Mouse (Mus musculus) urinary bladder, postnatal 14 days (tissue): ENCODE results near the gene Nadk2.

Experiments
- DNase-seq: peaks from one replicate; pipeline ENCODE4 v3.0.0; 2021; ENCODE audit warnings: low spot score

Gene Nadk2

DNA sequence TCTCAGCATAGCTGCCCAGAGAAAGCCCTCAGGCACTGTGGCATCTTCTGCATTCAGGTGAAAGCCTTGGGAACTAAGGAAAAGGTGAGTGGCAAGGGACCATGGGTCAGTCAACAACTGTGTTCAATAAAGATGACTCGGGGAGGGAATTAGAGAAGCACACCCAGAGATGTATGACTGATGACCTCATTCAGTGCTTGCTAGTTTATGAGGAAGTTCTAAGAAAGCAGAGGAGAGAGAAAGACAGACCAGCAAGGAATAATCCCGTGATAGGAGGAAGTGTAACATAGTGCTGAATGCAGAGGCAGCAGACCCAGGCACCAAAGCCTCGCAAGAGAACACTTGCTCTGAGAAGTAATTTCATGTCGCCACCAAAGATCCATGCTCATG lies 60.4 kb downstream of the Nadk2 start:
- DNase-seq, result no peak

DNA sequence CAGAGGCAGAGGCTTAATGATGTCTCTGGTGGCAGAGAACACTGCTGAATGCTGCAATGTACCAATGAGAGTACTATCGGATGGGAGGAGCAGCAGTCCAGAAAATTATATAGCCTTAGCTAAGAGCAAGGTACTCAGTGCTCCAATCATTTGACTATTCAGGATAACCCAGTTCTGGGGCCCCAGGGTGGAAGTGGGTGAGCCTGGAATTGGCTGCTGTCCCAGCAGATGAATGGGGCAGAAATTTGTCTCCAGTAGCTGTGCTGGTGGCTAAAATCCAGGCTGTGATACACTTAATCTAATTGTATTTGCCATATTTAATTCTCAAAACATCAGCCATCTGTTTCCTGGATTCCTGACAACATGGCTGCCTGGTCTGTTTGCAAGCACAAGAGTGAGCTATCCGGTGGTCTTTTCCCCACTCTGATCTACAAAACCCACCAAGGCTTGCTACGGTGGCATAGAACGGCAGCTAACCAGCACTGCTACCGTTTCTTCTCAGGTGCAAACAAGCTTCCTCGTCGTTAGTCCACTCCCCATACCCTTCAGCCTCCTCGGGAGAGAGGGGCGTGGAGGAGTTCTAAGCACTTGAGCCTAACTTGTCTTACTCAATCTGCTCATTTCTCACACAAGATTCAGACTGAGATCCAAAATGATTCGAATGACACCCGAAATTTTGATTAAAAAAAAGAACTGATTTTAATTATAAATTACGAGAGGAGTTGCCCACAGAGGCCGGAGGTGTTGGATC lies 61.8 kb downstream of the Nadk2 start:
- no peak for DNase-seq

DNA sequence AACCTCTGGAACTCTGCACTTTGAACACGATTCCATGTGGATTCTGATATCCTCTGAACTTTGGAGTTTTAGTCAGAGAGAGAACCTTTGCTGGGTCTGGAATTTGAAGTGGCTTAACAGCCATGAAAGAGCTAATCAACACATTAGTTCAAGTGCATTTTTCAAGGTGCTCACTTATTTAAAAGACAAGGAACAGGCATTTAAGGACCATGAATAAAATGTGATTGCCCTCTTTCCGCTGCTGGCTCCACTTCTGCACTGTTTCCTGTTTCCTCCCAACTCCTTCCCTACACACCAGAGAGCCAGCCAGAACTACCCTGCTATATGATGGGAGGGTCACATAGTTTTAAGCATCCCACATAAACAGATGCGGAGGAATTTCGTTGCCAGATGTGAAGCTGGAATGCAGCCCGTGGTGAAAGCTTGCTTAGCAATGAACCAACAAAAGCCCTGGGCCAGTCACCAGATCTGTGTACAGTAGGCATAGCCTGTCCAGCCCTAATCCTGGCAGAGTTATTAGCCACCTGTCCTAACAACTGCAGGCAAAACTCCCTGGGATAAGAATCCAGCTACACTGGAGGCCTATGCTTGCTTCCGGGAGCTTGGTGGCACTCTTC lies 63.9 kb downstream of the Nadk2 start:
- no peak for DNase-seq

DNA sequence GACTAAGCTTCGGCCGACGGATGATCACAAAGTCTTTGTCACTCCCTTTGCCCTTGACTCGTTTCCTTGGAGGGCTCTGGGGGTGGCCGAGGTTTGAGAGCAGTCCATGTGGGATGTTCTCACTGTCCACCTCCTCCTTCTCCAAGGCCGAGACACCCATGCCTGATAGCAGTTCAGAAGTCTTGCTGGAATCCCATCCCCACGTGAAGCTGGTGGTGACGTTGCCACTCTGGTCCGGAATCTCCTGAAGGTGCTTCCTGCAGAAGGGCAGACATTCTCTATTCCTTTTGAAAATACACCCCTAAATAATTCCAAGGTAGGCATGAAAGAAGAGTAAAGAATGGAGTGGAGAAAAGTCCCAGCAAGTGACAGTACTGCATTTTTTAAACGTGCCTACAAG lies 68.4 kb downstream of the Nadk2 start:
- DNase-seq, result no peak

DNA sequence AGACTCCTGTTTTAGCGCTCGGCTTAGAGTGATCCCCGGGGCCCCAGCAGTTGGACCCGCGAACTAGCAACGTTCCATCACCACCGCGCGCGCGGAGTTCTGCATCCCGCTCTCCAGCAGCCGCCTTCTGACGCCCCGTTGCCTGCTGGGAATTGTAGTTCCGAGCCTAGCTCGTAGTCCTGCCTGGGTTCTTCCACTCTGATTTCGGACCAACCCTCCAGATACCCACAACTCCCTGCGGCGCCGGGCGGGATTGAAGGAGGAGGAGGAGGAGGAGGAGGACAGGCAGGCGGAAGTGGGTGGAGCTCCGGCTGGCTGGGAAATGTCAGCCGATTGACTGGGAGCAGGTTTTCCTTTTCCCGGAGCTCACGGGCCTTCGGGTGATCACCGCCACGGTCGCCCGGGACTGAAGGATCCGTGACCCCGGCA lies 69.2 kb downstream of the Nadk2 start, which contains the start of gene Lmbrd2:
TSS of gene Lmbrd2 (plus strand) at position 299 of the 429 bp plus-strand sequence.
- peak; percentile 97 for DNase-seq

DNA sequence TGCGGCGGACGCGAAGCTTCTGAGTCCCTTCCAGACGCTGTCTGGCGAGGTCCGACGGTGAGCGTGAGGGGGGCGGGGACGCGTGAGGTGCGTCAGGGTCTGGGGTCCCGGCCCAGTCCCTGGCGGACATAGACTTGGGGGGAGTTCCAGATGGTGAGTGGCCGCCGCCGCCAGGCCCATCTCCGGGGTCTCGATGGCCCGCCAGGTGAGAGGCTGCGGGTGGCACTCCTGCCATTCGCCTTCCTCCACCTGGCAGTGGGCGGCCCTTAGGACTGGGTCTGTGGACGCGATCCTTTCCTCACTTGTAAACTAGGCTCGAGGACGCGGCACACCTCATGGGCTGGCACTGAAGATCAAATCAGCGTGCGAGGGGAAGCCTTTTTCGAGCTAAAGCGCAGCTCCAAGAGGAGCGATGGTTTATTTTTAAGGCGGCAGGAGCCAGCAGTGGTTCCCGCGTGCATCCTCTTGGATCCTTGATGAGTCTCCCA lies 69.7 kb downstream of the Nadk2 start:
- DNase-seq, result peak; percentile 62

DNA sequence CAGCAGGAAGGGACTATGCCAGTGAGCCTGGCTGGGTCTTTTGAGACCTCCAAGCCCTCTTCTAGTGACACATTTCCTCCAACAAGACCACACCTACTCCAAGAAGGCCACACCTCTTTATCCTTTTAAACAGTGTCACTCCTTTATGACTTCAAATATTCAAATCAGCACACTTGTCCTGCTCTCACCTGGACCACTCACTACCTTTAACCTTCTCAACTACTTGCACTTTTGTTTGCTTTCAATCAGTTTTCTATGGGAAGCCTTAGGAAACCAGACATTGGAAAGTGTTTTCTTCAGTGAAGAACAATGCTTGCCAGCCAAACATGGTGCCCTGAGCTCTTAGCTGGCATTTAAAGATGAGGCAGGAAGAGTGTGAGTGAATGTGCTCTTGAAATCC lies 84.3 kb downstream of the Nadk2 start, which contains the start of gene Skp2:
TSS of gene Skp2 (minus strand) at position 101 of the 400 bp plus-strand sequence.
- DNase-seq, result no peak
